Mouse (Mus musculus) embryonic facial prominence, embryonic 10.5 days (tissue): ENCODE data around the gene Khdrbs1. TPM values are rescaled to one million over a fixed set of nuclear protein-coding genes. Genes with fewer than 3 reads are reported as not detected.

Experiments used
- DNase-seq: peaks from one replicate; pipeline ENCODE4 v3.0.0-alpha.2; 2017; ENCODE audit warnings: low spot score
- H3K27ac ChIP-seq: fragments of 300-500 bp; sonication (generic); replicated peaks from 2 replicates; pipeline ENCODE4 v1.5.1; 2016; ENCODE audit warnings: mild to moderate bottlenecking
- H3K27me3 ChIP-seq: fragments of 300-500 bp; sonication (generic); replicated peaks from 2 replicates; pipeline ENCODE4 v1.6.1; 2016; ENCODE audit warnings: low read depth, mild to moderate bottlenecking; ENCODE audit not compliant: poor library complexity, severe bottlenecking
- H3K36me3 ChIP-seq: fragments of 300-500 bp; sonication (generic); replicated peaks from 2 replicates; pipeline ENCODE4 v1.6.1; 2016; ENCODE audit warnings: mild to moderate bottlenecking, moderate library complexity
- H3K4me1 ChIP-seq: fragments of 300-500 bp; sonication (generic); 2 replicates; pipeline ENCODE4 v1.6.1; 2016
- H3K4me3 ChIP-seq: fragments of 300-500 bp; sonication (generic); 2 replicates; pipeline ENCODE4 v1.5.1; 2016; ENCODE audit warnings: mild to moderate bottlenecking, moderate library complexity
- H3K9me3 ChIP-seq: fragments of 300-500 bp; sonication (generic); 2 replicates; pipeline ENCODE4 v1.6.1; 2016; ENCODE audit warnings: mild to moderate bottlenecking
- WGBS: fragments of 180-500 bp; shearing (Covaris S2); methylation state at CpG from one replicate; pipeline ENCODE4 v1.1.7; 2016; 5-methylcytosine and 5-hydroxymethylcytosine counted together
- microRNA-seq: library from miRNA; unstranded; fragments of <30 nt; microRNA quantifications from one replicate; pipeline ENCODE4, GENCODE M21; 2017
- polyA plus RNA-seq: library from polyadenylated mRNA; unstranded; fragments of >200 nt; fragmentation: Nextera tagmentation; extraction: Ambion mirVana; gene quantifications from 2 replicates; pipeline ENCODE4 v1.2.1, GENCODE M21; 2016

Gene Khdrbs1
- polyA plus RNA-seq, 1 experiment from 2014 or later, result 166 TPM

- no peak overlapping the region for H3K27ac ChIP-seq
- H3K4me1 ChIP-seq, result no peaks in the 10 kb centered on the region
- WGBS, result 93% methylated on average over 14 of the region's 14 CpGs
- no peak for DNase-seq
- peaks cover 100% of the 10 kb centered on the region for H3K36me3 ChIP-seq
- H3K27me3 ChIP-seq, result no peaks in the 10 kb centered on the region
- no peak overlapping the region for H3K4me3 ChIP-seq
- no peaks in the 10 kb centered on the region for H3K9me3 ChIP-seq
These were observed 87.3 kb downstream of the Khdrbs1 start for GRCm38 (mm10) chr4:129654770-129655169.

Small RNAs within 50 kb of the gene (microRNA-seq; reads per million reads assigned to microRNA genes)
- not detected for gene Gm28017
- gene Mir7016, result not detected

Other genes starting within 250 kb of the Khdrbs1 start
- gene Marcksl1, start 228.7 kb downstream of the Khdrbs1 start, polyA plus RNA-seq, result 1,428 and 1,442 TPM in 2 replicates
- gene Hdac1, start 199.6 kb downstream of the Khdrbs1 start, polyA plus RNA-seq, result 302 and 304 TPM in 2 replicates
- 9.3 and 12.6 TPM in 2 replicates for gene Lck, start 168.7 kb downstream of the Khdrbs1 start, polyA plus RNA-seq
- 1.9 and 2.0 TPM in 2 replicates for gene Fam167b, start 163.8 kb downstream of the Khdrbs1 start, polyA plus RNA-seq
- gene Eif3i, start 141.7 kb downstream of the Khdrbs1 start, polyA plus RNA-seq, result 290 and 302 TPM in 2 replicates
- gene Tmem234, start 141.6 kb downstream of the Khdrbs1 start, polyA plus RNA-seq, result 222 and 226 TPM in 2 replicates
- 1.0 and 1.4 TPM in 2 replicates for gene Dcdc2b, start 128.0 kb downstream of the Khdrbs1 start, polyA plus RNA-seq
- 27.7 and 28.5 TPM in 2 replicates for gene Iqcc, start 123.2 kb downstream of the Khdrbs1 start, polyA plus RNA-seq
- 38.6 and 44.1 TPM in 2 replicates for gene Ccdc28b, start 118.4 kb downstream of the Khdrbs1 start, polyA plus RNA-seq
- gene Txlna, start 101.2 kb downstream of the Khdrbs1 start, polyA plus RNA-seq, result 115 and 117 TPM in 2 replicates
- gene Kpna6, start 69.5 kb downstream of the Khdrbs1 start, polyA plus RNA-seq, result 14.0 and 15.1 TPM in 2 replicates
- gene Tmem39b, start 45.5 kb downstream of the Khdrbs1 start, polyA plus RNA-seq, result 14.3 and 14.7 TPM in 2 replicates
- 284 and 296 TPM in 2 replicates for gene Ptp4a2, start 68.9 kb upstream of the Khdrbs1 start, polyA plus RNA-seq
- not detected in 2 replicates for gene Spocd1, start 186.9 kb upstream of the Khdrbs1 start, polyA plus RNA-seq
- 1.1 and 1.2 TPM in 2 replicates for gene Adgrb2, start 242.6 kb upstream of the Khdrbs1 start, polyA plus RNA-seq